Mouse (Mus musculus) neutrophil, adult 5-6 weeks (primary cell): Measurements from ENCODE around the gene Chmp4b. TPM values are rescaled to one million over a fixed set of nuclear protein-coding genes. Genes with fewer than 3 reads are reported as not detected.

Experiments
- ATAC-seq: fragments of 151-379, 151-347 bp; 2 replicates; pipeline ENCODE4 v1.8.0; 2017; ENCODE audit warnings: mild to moderate bottlenecking, moderate TSS enrichment; ENCODE audit not compliant: insufficient number of reproducible peaks, poor library complexity, low FRiP score, severe bottlenecking; ENCODE audit errors: extremely low read depth
- total RNA-seq: library from RNA; stranded (forward); fragments of 200-1000 nt; gene quantifications from 2 replicates; pipeline ENCODE4 v1.2.3, GENCODE M21; 2017

Chmp4b gene
- total RNA-seq, 1 experiment from 2014 or later, result 159 TPM

GRCm38 (mm10) chr2:154707284-154707683 lies 55.8 kb downstream of the Chmp4b start:
- no peak for ATAC-seq

GRCm38 (mm10) chr2:154707830-154708385 lies 56.4 kb downstream of the Chmp4b start:
- no peak for ATAC-seq

- ATAC-seq, result no peak
Measured at GRCm38 (mm10) chr2:154711701-154712100, 60.2 kb downstream of the Chmp4b start.

GRCm38 (mm10) chr2:154712271-154712677 lies 60.8 kb downstream of the Chmp4b start:
- peak; percentile 79 for ATAC-seq

GRCm38 (mm10) chr2:154713083-154713482 lies 61.6 kb downstream of the Chmp4b start:
- ATAC-seq, result no peak

GRCm38 (mm10) chr2:154713964-154714363 lies 62.5 kb downstream of the Chmp4b start:
- no peak for ATAC-seq

- ATAC-seq, result no peak
Measured at GRCm38 (mm10) chr2:154716586-154716985, 65.1 kb downstream of the Chmp4b start.

- ATAC-seq, result no peak
Measured at GRCm38 (mm10) chr2:154717081-154717480, 65.6 kb downstream of the Chmp4b start.

GRCm38 (mm10) chr2:154718855-154719556 lies 67.5 kb downstream of the Chmp4b start:
- ATAC-seq, result no peak

- no peak for ATAC-seq
Measured at GRCm38 (mm10) chr2:154720315-154720714, 68.8 kb downstream of the Chmp4b start.

GRCm38 (mm10) chr2:154723473-154723872 lies 72.0 kb downstream of the Chmp4b start:
- no peak for ATAC-seq

GRCm38 (mm10) chr2:154729737-154730136 lies 78.2 kb downstream of the Chmp4b start:
- no peak for ATAC-seq

GRCm38 (mm10) chr2:154730841-154731240 lies 79.3 kb downstream of the Chmp4b start:
- ATAC-seq, result no peak

- no peak for ATAC-seq
Measured at GRCm38 (mm10) chr2:154731916-154732315, 80.4 kb downstream of the Chmp4b start.

GRCm38 (mm10) chr2:154732503-154733141 lies 81.1 kb downstream of the Chmp4b start:
- peak; percentile 71 for ATAC-seq

- no peak for ATAC-seq
Measured at GRCm38 (mm10) chr2:154734977-154735376, 83.5 kb downstream of the Chmp4b start.

GRCm38 (mm10) chr2:154735416-154735815 lies 83.9 kb downstream of the Chmp4b start:
- no peak for ATAC-seq

- no peak for ATAC-seq
Measured at GRCm38 (mm10) chr2:154735986-154736385, 84.5 kb downstream of the Chmp4b start.

GRCm38 (mm10) chr2:154738621-154739020 lies 87.1 kb downstream of the Chmp4b start:
- ATAC-seq, result no peak
